Mouse (Mus musculus) kidney, adult 18-20 months (tissue): ENCODE data around the gene Gm3448.

Experiments
- DNase-seq: peaks from one replicate; pipeline ENCODE4 v3.0.0; 2021

Gene Gm3448

GRCm38 (mm10) chr17:14958686-14959327 is 82.5 kb downstream of the Gm3448 start:
- DNase-seq: no peak

GRCm38 (mm10) chr17:14953452-14953851 is 87.9 kb downstream of the Gm3448 start:
- no peak for DNase-seq

GRCm38 (mm10) chr17:14949161-14949827 is 92.0 kb downstream of the Gm3448 start:
- no peak for DNase-seq
